In the genomic region with DNA sequence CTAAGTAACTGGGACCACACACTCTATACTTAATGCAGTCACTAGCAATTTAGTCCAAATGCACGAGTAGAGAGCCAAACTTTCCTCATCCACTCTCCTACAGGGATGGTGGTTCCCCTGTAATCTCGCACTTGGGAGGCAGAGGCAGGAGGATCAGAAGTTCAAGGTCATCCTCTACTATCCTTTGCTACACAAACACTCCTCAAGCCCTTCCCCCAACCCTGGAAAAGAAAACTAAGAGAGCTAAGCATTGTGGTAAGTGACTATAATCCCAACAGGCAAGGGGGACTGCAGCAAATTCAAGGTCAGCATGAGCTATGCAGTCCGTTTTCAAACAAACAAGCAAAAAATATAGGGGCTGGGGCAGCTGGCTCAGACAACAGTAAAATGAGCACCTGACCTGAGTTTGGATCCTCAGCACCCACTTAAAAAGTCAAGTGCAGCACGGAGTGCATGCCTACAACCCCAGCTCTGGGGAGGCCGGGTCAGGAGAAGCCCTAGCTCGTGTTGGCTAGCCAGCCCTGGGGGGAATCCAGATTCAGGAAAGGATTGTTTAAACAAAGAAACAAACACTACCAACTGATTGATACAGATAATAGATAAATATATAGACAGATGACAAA, we compare ENCODE assay signal across 22 mouse cellular contexts. TPM values are rescaled to one million over a fixed set of nuclear protein-coding genes. Genes with fewer than 3 reads are reported as not detected.
DNase-seq lines count a peak whose midpoint lies in the region; ATAC-seq and TF ChIP-seq lines count a peak whose summit lies in the region.
"Had no signal": no experiment of that assay in that cellular context is flagged by ENCODE, and none has a peak within 500 bp of the region (broad histone marks: within the 10 kb centered on the region; RNA-seq: fewer than 3 reads in every experiment).

No protein-coding gene starts in this region.

- no peaks in the 10 kb centered on the region for H3K36me3 ChIP-seq in hindbrain, embryonic 13.5 days
- H3K36me3 ChIP-seq in hindbrain, embryonic 10.5 days, result peaks cover 13% of the 10 kb centered on the region
- H3K36me3 ChIP-seq in ES-E14 (ENCODE audit: control insufficient read depth, insufficient read depth, low read length, poor library complexity, severe bottlenecking), result no peaks in the 10 kb centered on the region
- H3K36me3 ChIP-seq: hindbrain, embryonic 15.5 days had no signal

- H3K9me3 ChIP-seq in hindbrain, embryonic 13.5 days, result no peaks in the 10 kb centered on the region
- H3K9me3 ChIP-seq in hindbrain, embryonic 10.5 days, result no peaks in the 10 kb centered on the region
- H3K9me3 ChIP-seq in ES-E14 (ENCODE audit: control insufficient read depth, insufficient read depth, low read depth, low read length), result no peaks in the 10 kb centered on the region
- H3K9me3 ChIP-seq: embryonic facial prominence, embryonic 13.5 days; forebrain, embryonic 12.5 days; hindbrain, embryonic 15.5 days had no signal

- in situ Hi-C loops in ES-E14 (cut with MboI; ENCODE audit: low sequenced_read_pairs in 2 of 2, unreplicated experiment in 2 of 2), result loop anchor here in 1 of 2 experiments (10.0 kb wide), 1 partner anchor 116 kb away; no protein-coding TSS in a partner anchor

- no peak overlapping the region for H3K4me3 ChIP-seq in gastrocnemius, adult 2 months
- no peak overlapping the region for H3K4me3 ChIP-seq in hindbrain, embryonic 13.5 days
- no peak overlapping the region for H3K4me3 ChIP-seq in hindbrain, embryonic 10.5 days
- H3K4me3 ChIP-seq in ES-E14 (ENCODE audit: insufficient read depth in 1 of 2, low read depth in 1 of 2, low read length in 2 of 2, poor library complexity in 1 of 2, severe bottlenecking in 1 of 2), result 0 out of 4 replicates have a peak overlapping the region, but pooled peaks of 1 of the 2 experiments have one; percentile 5
- H3K4me3 ChIP-seq: embryonic facial prominence, embryonic 13.5 days; forebrain, embryonic 12.5 days; hindbrain, embryonic 15.5 days had no signal

- 90% methylated on average over 6 of the region's 6 CpGs for WGBS in hindbrain, embryonic 13.5 days
- 85% methylated on average over 6 of the region's 6 CpGs for WGBS in hindbrain, embryonic 10.5 days

- peaks cover 53% of the 10 kb centered on the region for H3K4me1 ChIP-seq in hindbrain, embryonic 13.5 days (replicated peaks)
- peaks cover 15% of the 10 kb centered on the region for H3K4me1 ChIP-seq in hindbrain, embryonic 10.5 days (replicated peaks)
- peaks cover 12 to 27% of the 10 kb centered on the region in 2 experiments for H3K4me1 ChIP-seq in ES-E14 (ENCODE audit: control insufficient read depth in 2 of 2, insufficient read depth in 2 of 2, low read length in 2 of 2, poor library complexity in 1 of 2)

- DNase-seq in gastrocnemius, adult 2 months, result no peak
- no peak for DNase-seq in gastrocnemius, adult 18-20 months (ENCODE audit: low spot score)
- no peak for DNase-seq in hindbrain, embryonic 10.5 days (ENCODE audit: low spot score)
- DNase-seq in ES-E14 (ENCODE audit: low read depth, low spot score), result no peak
- DNase-seq in embryo, embryonic 9.5 days (ENCODE audit: extremely low spot score), result no peak
- DNase-seq: adrenal gland, postnatal 14 days; B cell, adult 2 months; cerebellum, adult 11-12 months; cerebellum, adult 9-10 months; cerebellum, postnatal 25 days; gastrocnemius, postnatal 36 days; heart, adult 11 months; kidney, adult 8-10 months had no signal

- 0 out of 2 replicates have a peak overlapping the region, but pooled peaks have one; percentile 2 for H3K27ac ChIP-seq in gastrocnemius, adult 2 months
- H3K27ac ChIP-seq in hindbrain, embryonic 13.5 days, result peak overlapping the region; percentile 40; the same call in 1 of the 2 replicates
- no peak overlapping the region for H3K27ac ChIP-seq in hindbrain, embryonic 10.5 days
- H3K27ac ChIP-seq in ES-E14 (ENCODE audit: insufficient read depth, low read depth, low read length, poor library complexity, severe bottlenecking), result peak overlapping the region; percentile 29; the same call in 1 of the 2 replicates
- H3K27ac ChIP-seq: embryonic facial prominence, embryonic 13.5 days; forebrain, embryonic 12.5 days; hindbrain, embryonic 15.5 days had no signal

- TF ChIP-seq CTCF in gastrocnemius, adult 2 months (IDR thresholded peaks at IDR 0.05), result no peak

- no peak overlapping the region for H3K9ac ChIP-seq in hindbrain, embryonic 13.5 days
- no peak overlapping the region for H3K9ac ChIP-seq in ES-E14 (ENCODE audit: insufficient read depth, low read depth, low read length, poor library complexity, severe bottlenecking)
- H3K9ac ChIP-seq: embryonic facial prominence, embryonic 13.5 days; forebrain, embryonic 12.5 days; hindbrain, embryonic 15.5 days had no signal

- no peaks in the 10 kb centered on the region for H3K27me3 ChIP-seq in hindbrain, embryonic 13.5 days
- no peaks in the 10 kb centered on the region for H3K27me3 ChIP-seq in hindbrain, embryonic 10.5 days (ENCODE audit: insufficient read depth, poor library complexity, severe bottlenecking)
- H3K27me3 ChIP-seq: embryonic facial prominence, embryonic 13.5 days; forebrain, embryonic 12.5 days; hindbrain, embryonic 15.5 days had no signal

- H3K4me2 ChIP-seq in hindbrain, embryonic 13.5 days, result no peak overlapping the region
- H3K4me2 ChIP-seq: embryonic facial prominence, embryonic 13.5 days; forebrain, embryonic 12.5 days; heart, embryonic 11.5 days; hindbrain, embryonic 15.5 days had no signal

- intact Hi-C loops in gastrocnemius, adult 2 months (cut with DNase I), result no loop called here

- no peak for ATAC-seq in hindbrain, embryonic 13.5 days (ENCODE audit: low FRiP score)
- no peak for ATAC-seq in inflammation-experienced regulatory T-cells, adult 6 months
- ATAC-seq: CD4-positive, CD25-positive, alpha-beta regulatory T cell, adult 4 months; forebrain, embryonic 16.5 days; intestine, postnatal 0 days had no signal

TF ChIP-seq in ES-E14, 5 proteins besides CTCF, POLR2A, EP300 and RAD21:
- no peak for TF ChIP-seq ZC3H11A (IDR thresholded peaks at IDR 0.05; ENCODE audit: borderline replicate concordance, low read depth, low read length)
- 0 out of 2 replicates have a peak, but pooled peaks have one; percentile 26 for TF ChIP-seq CHD2 (IDR thresholded peaks at IDR 0.05; ENCODE audit: low read depth, low read length)
- TF ChIP-seq MAFK (IDR thresholded peaks at IDR 0.05; ENCODE audit: insufficient read depth, low read depth, low read length), result 0 out of 2 replicates have a peak, but pooled peaks have one; percentile 5
TF ChIP-seq in ES-E14: peak in this region for 2.

RNA-seq across cellular contexts. Expression of gene Tmed10, which starts 6.1 kb away (rescaled TPM):
- 100 to 1,000 TPM; 112 to 123 TPM for total RNA-seq in gastrocnemius, adult 2 months (2021)
- total RNA-seq in gastrocnemius, adult 18-20 months (2021), result 100 to 1,000 TPM; 121 to 123 TPM
- polyA plus RNA-seq in hindbrain, embryonic 13.5 days (2015; fragmentation: Nextera tagmentation; extraction: Ambion mirVana), result 198 TPM in 2 replicates
- 253 and 254 TPM in 2 replicates for polyA plus RNA-seq in hindbrain, embryonic 10.5 days (2016; fragmentation: Nextera tagmentation; extraction: Ambion mirVana)
- total RNA-seq in ES-E14 (2012; rRNA removed), result 109 and 127 TPM in 2 replicates
- 100 to 1,000 TPM; 186 to 239 (median 213) TPM for polyA plus RNA-seq in inflammation-experienced regulatory T-cells, adult 6 months (2017; shearing (Covaris generic))

RNA-seq across cellular contexts. Expression of gene Nek9, which starts 29.4 kb away (rescaled TPM):
- 100 to 1,000 TPM in 1 of 2 experiments, 10 to 100 TPM in 1; 99.2 to 131 TPM for total RNA-seq in gastrocnemius, adult 2 months (2021)
- total RNA-seq in gastrocnemius, adult 18-20 months (2021), result 100 to 1,000 TPM; 107 to 116 TPM
- polyA plus RNA-seq in hindbrain, embryonic 13.5 days (2015; fragmentation: Nextera tagmentation; extraction: Ambion mirVana), result 12.8 and 13.7 TPM in 2 replicates
- polyA plus RNA-seq in hindbrain, embryonic 10.5 days (2016; fragmentation: Nextera tagmentation; extraction: Ambion mirVana), result 16.9 and 22.8 TPM in 2 replicates
- 18.1 and 20.4 TPM in 2 replicates for total RNA-seq in ES-E14 (2012; rRNA removed)
- 10 to 100 TPM in 2 of 3 experiments, 1 to 10 TPM in 1; 9.7 to 13.6 (median 10.8) TPM for polyA plus RNA-seq in inflammation-experienced regulatory T-cells, adult 6 months (2017; shearing (Covaris generic))
